Mouse (Mus musculus): ENCODE results near the gene Ddr1.
"Not testable (repeated sequence)": the region's sequence is repeated elsewhere in the genome, so short reads cannot be mapped to it uniquely, and the experiment has no call there.

The Ddr1 gene

DNA sequence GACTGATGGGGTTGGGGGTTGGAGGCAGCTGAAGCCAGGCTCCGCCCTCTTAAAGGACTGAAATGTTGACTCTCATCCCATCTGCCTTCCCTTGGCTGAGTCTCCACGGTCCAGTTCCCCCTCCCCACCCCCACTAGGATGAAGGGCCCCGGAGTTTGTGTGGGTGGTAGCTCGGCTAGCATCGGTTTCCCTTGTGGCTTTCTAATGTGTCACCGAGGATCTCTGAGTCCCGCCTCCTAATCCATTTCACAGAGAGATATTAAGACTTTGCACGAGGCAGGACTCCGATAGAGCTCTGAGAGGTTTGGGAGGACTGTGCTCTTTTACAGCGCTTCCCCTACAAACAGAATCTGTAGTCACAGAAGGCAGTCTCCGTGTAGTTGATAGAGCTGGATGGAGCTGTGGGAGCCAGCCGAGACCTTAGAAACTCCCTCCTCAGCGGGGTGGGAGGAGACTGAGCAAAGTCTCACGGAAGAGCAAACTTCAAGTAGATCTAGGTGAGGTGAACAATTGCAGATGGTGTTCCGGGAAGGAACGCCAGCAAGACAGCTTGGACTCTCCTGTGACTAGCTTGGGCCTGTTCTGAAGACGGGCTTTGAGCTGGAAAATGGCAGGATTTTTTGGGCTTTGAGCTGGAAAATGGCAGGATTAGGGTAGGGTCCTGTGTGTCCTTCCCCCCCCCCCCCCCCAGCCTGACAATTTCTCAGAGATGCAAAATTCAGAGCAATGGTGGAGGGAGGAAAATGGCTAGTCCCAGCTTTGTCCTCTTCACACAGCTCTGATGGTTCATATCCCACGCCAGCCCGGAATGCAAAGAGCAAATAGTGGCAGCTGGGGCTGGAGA lies at the start of gene Ddr1:
Gene Ddr1, minus strand, starts transcription at position 1 of the 844 bp plus-strand sequence.
- DNase-seq (ENCODE audit: low read depth, low spot score): no peak

DNA sequence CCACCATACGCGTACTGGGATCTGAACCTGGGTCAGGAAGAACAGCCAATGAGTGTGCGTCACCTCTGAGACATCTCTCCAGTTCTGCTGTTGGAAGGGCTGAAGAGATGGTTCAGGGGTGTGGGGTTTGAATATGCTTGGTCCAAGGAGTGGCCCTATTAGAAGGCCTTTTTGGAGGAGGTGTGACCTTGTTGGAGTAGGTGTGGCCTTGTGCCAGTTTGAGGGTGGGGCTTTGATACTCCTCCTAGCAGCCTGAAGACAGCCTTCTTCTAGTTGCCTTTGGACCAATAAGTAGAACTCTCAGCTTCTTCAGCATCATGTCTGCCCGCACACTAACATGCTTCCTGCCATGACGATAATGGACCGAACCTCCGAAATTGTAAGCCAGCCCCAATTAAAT lies 49.2 kb upstream of the Ddr1 start:
- DNase-seq (ENCODE audit: low read depth, low spot score): no peak

DNA sequence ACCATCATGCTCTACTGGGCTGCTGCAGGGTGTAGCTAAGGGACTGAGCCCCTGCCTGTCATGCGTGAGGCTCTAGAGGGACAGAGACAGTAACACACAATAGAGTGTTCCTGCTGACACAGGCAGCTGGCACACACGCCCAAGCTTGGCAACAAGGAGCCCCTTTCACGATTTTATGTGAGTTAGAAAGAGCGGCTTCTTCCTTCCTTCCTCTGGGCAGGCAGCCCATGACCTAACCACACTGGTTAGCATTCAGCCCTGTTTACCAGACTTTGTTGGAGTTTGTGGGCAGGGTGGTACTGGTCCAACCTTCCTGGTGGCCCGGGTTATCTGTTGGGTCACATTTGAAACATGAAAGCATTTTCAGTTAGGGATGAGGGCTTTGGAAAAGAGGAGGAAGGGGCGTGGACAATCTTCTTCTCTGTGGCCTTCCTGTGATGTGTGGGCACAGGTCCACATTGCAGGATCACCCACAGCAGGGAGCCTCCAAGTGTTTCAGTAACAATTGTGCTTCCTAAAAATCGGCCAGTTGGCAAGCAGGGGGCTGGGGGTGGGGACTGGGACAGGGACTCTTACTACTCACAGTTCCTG lies 47.9 kb upstream of the Ddr1 start:
- no peak for DNase-seq (ENCODE audit: low read depth, low spot score)

DNA sequence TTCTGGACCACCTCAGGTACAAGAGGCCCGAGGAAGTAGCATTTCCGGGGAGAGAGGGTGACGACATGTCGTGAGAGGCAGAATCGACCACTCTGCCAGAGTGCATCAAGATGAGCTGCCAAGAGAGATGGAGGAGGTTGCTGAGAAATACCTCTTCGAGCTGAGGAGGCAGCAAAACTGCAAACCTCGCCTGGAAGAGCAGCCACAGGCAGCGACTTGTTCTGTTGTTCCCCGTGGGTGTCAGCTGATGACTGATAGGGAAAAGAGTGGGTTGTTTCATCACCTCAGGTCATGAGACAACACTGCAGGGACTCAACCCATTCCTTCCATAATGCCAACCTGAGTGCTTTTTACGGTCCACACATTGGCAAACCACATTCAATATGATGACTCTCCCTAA lies 45.3 kb upstream of the Ddr1 start:
- DNase-seq (ENCODE audit: low read depth, low spot score): no peak

DNA sequence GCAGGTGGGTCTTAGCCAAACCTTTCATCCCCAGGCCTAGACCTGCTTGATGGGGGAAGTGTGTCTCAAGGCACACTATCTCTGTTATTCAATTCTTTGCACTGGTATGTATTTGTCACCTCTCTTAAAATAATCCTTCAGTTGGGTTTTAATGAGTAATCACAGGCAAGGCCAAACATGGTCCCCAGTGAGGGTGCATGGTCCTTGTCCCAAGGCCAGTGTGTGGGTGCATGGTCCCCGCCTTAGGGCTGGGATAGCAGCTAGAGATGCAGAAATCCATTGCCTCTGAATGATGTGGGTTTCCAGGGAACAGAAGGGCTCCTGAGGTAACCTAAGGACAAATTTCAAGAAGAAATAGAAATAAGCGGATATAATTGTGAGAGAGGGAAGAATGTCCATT lies 39.9 kb upstream of the Ddr1 start:
- no peak for DNase-seq (ENCODE audit: low read depth, low spot score)

DNA sequence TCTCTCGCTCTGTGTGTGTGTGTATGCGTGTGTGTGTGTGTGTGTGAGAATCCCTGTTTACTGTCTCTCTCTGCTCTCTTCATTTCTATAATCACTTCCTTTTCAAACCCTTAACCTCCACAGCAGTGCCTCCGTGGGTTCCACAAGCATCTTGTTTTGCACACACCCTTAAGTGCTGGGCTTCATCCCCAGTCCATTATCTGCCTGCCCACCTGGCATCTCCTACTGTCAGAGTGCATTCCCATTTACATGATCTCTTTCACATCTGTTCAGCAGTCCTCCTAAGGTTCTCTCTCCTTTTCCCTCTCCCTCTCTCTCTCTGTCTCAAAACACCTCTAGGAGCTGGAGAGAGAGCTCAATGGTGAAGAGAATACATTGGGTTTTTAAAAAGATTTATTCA lies 38.5 kb upstream of the Ddr1 start:
- peak; percentile 74 for DNase-seq (ENCODE audit: low read depth, low spot score)

DNA sequence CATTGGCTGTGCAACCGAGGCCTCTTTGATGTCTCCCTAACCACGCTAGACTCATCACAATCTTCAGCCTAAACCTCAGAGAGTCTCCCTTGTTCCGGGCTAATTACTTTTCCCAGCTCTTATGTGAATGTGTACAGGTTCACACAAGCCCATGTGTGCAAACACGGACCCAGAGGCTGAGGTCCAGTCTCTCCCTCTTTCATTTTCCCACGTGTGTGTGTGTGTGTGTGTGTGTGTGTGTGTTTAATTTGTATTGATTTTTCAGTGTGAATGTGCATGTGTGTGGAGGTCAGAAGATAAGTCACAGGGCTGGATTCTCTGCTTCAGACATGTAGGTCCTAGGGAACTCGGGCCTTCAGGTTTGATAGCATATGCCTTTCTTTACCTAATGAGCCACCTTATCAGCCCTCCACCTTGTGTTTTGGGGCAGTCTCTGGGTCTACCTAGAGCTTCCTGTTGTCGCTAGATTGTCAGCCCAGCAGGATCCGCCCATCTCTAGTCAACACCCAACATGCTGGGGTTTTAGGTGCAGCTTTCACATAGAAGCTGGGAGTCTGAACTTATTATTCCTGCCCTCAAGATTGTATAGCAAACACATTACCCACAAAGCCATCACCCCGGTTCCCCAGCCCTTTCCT lies 37.3 kb upstream of the Ddr1 start:
- peak; percentile 85 for DNase-seq (ENCODE audit: low read depth, low spot score)

DNA sequence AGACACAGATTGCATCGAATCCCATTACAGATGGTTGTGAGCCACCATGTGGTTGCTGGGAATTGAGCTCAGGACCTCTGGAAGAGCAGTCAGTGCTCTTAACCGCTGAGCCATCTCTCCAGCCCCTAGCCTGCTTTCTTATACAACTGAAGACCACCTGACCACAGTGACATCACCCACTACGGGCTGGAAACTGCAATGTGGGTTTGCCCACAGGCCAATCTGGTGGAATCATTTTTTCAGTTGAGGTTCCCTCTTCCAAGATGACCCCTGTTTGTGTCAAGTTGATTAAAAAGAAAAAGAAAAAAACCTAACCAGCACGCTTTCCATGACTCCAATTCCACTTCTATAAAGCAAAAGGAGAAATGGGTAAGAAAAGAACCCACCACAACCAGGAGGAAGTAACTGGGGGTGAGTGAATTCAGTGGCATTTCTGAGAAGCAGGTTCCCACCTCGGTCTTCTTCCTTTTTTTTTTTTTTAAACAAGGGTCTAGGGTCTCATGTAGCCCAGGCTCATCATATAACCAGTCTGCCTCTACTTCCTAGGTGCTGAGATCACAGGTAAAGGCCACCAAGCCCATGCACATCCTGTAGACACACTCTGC lies 36.0 kb upstream of the Ddr1 start:
- no peak for DNase-seq (ENCODE audit: low read depth, low spot score)

DNA sequence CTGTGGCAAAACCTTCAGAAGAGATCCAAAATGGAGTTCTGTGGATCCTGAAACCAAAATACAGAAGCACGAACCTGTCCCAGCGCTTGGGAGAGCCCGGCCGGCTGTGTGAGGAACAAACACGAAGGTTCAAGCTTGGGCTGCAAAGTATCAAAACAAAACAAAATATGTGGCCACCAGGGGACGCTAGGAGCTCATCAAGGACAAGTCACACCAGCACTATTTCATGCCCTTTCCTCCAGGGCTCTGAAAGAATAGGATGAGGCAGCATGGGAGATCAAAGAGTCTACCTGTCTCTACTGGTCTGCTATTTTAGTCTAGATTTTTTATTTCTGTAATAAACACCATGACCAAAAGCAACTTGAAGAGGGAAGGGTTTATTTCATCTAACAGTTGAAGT lies 35.3 kb upstream of the Ddr1 start:
- peak; percentile 95 for DNase-seq (ENCODE audit: low read depth, low spot score)

DNA sequence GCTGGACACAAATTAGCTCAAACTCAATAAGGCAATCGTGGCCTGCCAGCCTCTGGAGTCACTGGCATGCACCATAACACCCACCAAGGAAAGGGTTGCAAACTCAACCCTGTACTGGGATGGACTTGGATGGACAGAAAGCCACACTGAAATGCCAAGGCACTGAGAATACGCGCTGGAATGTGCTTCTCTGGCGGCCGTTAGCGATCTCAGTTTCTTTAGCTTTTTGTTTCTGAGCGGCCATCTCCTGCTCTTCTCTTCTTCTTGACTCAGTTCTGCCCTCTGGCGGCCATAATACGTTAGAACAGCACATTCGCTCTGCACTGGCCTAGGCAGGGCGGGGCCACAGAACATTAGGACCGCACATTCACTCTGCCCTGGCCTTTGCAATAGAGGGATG lies 33.3 kb upstream of the Ddr1 start:
- DNase-seq (ENCODE audit: low read depth, low spot score): peak; percentile 88

DNA sequence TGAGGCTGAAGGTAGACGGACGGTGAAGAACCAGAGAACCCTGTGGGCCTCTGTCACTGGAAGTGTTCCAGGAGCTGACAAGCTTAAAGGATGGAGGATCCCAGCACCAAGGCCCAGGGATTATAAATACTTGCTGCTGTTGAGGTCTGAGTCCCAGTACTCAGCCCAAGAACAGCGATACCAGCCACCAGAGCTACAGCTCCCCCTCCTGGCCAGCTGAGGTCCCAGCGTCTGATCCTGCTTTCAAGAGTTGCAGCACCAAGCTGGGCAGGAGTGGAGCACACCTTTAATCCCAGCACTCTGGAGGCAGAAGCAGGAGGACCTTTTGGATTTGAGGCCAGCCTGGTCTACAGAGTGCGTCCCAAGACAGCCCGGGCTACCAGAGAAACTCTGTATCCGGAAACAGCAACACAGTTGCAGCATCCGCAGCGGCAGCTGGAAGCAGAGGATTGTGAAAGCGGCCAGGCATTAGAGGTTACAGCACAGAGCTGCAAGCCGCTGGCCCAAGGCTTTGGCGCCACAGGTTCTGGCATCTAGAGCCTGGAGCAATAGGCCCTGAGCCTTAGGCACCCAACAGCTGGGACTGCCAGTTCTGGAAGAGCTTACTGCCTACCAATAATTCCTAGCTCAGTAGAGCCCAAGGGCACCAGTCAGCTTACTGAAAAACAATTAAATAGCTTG lies 32.0 kb upstream of the Ddr1 start:
- no peak for DNase-seq (ENCODE audit: low read depth, low spot score)

DNA sequence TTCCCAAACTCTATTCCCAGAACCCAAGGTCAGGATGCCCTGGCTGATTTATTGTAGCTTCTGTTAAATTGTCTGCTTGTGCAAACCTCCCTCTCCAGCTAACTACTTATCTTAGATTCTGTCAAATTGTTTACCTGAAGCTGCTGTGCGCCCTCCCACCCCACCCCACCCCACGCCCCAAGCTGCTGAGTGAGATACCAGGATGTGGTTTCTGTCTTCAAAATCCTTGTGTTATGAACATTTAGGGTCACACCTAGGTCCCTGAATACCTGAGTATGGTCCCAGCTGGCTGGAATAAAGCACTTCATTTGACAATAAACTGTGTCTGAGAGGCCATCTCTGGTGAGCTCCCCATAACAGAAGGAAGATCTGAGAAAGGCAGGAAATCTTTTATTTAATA lies 30.1 kb upstream of the Ddr1 start:
- no peak for DNase-seq (ENCODE audit: low read depth, low spot score)

DNA sequence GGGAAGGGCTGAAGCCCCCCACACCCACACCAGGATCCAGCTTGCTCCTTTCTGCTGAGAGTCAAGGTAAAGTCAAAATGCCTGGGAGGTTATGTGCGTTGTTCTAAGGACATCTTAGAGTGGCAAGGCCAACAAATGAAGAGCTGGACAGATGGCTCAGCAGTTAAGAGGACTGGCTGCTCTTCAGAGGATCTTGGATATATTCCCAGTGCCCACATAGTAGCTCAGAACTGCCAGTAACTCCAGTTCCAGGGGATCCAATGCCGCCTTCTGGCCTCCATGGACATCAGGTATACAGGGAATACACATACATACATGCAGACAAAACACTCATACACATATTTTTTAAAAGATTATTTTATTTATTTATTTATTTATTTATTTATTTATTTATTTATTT lies 29.0 kb upstream of the Ddr1 start:
- no peak for DNase-seq (ENCODE audit: low read depth, low spot score)

DNA sequence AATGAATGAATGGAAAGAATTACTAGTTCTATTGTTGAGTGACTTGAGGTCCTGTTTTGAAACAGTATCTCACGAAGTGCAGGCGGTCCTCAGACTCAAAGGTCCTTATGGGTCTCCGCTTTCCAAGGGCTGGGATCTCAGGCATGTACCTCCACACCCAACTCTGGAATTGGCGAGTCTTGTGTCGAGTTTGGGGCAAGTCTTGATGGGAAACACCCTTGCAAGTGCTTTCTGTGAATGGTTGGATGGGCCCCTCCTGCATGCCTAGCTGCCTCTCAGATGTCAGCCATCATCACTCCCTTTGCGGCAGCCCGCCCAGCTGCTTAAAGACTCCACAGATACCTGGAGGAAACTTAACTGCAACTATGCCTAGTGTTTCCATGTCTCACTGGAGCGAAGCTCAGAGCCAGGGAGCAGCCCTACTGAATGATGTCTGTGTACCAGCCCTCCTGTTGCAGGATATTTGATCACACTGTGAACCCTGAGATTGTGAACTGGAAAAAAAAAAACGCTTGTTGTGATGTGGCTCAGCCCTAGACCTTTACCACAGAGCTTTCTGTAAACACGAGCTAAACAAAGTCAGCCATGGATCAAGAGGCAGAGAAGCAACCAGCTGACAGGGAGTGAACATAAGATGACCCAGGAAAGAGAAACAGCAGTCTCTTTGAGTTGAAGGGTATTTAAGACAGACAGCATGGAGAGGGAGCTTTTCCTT lies 27.2 kb upstream of the Ddr1 start:
- DNase-seq (ENCODE audit: low read depth, low spot score): no peak

DNA sequence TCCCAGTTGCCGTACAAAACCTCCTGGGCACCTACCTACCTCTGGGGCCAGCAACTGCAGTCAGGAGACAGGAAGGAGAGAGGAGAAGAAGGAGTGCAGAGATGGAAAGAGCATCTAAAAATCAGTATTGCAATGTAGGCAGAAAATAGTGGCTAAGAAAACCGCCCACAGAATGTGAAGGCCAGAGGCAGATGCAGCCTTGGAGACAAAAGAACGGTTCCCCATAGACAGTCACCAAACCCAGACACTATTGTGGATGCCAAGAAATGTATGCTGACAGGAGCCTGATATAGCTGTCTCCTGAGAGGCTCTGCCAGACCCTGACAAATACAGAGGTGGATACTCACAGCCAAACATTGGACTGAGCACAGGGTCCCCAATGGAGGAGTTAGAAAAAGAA lies 25.7 kb upstream of the Ddr1 start:
- DNase-seq (ENCODE audit: low read depth, low spot score): not testable (repeated sequence)

DNA sequence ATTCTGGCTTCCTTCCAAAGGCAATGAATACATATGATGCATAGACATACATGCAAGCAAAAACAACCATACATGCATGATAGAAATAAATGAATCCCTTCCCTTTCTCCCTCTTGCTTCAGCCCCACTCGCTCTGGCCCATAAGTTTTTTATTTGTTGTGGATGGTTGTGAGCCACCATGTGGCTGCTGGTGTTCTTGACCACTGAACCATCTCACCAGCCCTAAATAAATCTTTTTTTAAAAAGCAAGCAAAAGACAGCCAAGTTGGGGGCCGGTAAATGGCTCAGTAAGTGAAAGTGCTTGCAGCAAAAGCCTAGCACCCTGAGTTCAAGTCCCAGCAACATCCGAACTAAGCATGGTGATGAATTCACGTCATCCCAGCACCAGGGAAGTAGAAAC lies 24.4 kb upstream of the Ddr1 start:
- no peak for DNase-seq (ENCODE audit: low read depth, low spot score)

DNA sequence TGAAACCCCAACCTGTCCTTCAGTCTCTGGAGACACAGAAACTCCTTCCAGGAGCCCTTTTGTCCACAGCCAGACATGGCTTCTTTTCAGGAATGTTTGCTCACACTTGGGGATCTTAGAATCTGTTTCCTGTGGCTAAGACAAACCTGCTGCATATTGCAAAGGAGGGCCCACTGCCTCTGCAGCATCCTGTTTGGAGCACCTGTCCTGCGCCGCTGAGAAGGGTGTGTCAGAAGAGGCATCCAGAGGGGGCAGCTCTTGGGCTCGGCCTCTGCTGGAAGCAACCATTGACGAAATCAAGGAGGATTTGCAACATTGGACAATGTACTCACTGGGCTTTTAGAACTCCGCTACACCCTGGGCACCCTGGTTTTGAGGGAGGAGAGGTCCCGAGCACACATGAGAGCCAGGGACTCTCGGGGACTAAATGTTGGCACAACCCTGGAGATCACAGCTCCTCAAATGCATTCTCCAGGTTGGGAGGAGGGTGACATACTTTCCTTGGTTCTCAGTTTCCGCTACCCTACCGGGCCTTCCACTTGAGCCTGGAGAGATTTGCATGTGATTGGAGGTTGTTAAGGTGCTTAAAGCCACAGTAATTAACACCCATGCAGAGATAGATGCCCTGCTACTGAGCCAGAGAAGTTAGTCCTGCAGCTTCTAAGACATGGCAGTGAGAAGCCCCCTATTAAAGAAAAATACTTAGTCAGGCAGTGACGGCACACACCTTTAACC lies 23.2 kb upstream of the Ddr1 start:
- no peak for DNase-seq (ENCODE audit: low read depth, low spot score)

DNA sequence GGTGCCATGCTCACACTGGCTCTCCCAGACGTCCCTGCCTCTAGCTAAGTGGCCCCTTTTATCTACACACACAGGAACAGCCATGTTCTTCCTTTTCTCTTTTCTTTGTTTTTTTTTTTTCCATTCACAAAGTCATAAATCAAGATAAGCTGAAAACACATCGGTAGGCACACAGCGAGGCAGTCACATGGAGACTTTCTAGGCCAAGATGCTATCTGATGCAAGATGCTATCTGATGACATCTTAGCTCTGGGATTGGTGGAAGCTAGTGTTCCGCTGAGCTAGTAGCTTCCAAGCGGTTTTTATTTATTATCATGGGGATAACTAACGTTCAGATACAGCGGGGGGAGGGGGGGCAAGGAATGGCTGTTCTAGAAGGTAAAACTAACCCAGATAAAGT lies 22.6 kb upstream of the Ddr1 start:
- no peak for DNase-seq (ENCODE audit: low read depth, low spot score)

DNA sequence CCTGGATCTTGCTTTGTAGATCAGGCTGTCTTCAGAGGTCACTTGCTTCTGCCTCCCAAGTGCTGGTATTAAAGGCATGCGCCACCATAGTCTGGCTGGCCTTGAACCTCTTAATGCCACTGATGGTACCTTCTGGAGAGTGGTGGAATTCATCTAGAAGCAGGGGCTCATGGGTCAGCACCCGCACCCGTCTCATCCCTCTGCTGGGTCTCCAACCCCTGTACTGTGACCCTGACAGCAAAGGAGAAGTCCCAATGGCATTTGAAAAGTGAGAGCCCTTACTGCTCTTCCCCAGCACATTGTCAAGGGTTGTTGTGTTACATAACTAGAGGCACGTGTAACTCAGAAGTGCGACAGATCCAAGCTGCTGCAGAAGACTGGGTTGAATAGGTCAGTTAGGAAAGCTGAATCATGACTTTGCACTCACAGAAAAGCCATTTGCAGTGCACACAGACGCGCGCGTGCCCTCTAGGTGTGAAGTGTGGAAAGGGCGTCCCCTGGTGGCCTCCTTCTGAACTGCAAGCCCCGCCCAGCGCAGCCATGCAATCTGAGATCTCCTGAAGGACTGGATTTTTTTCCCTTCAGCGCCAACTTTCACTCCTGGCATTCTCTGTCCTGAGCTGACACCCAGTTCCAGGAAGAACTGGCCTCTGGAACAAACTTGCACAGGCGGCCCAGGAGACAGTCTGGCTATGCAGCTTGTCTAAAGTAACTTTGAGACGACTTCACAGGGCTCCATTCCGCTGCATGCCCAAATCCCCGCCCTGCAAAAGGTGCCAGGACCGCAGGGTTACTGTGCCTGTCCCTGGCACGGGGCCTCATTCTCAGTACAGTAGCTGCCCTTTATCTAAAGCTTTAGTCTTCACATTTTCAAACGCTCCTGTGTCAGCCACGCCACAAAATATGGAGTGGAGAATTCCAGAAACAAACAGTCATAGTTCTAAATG lies 21.1 kb upstream of the Ddr1 start:
- DNase-seq (ENCODE audit: low read depth, low spot score): peak; percentile 51

DNA sequence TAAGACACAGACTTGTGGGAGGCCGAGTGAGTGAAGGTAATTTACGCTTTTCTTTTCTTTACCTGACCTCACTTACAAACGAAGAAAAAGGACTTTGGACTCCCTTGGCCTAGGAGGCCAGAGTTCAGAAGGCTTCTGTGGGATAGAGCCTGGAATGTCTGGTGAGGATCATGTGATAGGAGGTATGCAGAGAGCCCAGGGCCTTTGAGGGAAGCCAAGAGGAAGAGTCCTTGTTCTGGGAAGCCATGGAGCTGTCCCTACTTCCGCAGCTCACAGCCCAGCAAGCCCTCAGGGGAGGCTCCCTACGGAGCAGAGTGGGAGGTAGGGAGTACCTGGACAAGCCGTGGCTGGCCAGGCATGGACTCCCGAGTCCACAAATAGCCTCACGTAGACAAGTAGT lies 17.3 kb upstream of the Ddr1 start:
- DNase-seq (ENCODE audit: low read depth, low spot score): no peak

Data from c-Kit-negative CD71-positive TER-119-positive erythroid progenitor cells, embryonic 14.5 days (primary cell).